Mouse (Mus musculus) heart, embryonic 13.5 days (tissue): ENCODE results near the gene Gm12394. TPM values are rescaled to one million over a fixed set of nuclear protein-coding genes. Genes with fewer than 3 reads are reported as not detected.
"Not testable (repeated sequence)": the region's sequence is repeated elsewhere in the genome, so short reads cannot be mapped to it uniquely, and the experiment has no call there.

Experiments used
- ATAC-seq: fragments of 200-750 bp; cut with Nextera tagmentation; 2 replicates; pipeline ENCODE4 v1.8.0; 2017; ENCODE audit warnings: moderate TSS enrichment; ENCODE audit not compliant: insufficient number of reproducible peaks, low FRiP score, low TSS enrichment; ENCODE audit errors: extremely low read depth
- H3K27ac ChIP-seq: fragments of 300-500 bp; sonication (generic); replicated peaks from 2 replicates; pipeline ENCODE4 v1.5.1; 2015; ENCODE audit warnings: moderate library complexity, mild to moderate bottlenecking, inconsistent platforms
- H3K27me3 ChIP-seq: fragments of 300-500 bp; sonication (generic); replicated peaks from 2 replicates; pipeline ENCODE4 v1.6.1; 2015; ENCODE audit warnings: mild to moderate bottlenecking, inconsistent platforms
- H3K36me3 ChIP-seq: fragments of 300-500 bp; sonication (generic); 2 replicates; pipeline ENCODE4 v1.6.1; 2015; ENCODE audit warnings: mild to moderate bottlenecking, inconsistent platforms
- H3K4me1 ChIP-seq: fragments of 300-500 bp; sonication (generic); 2 replicates; pipeline ENCODE4 v1.6.1; 2015; ENCODE audit warnings: inconsistent platforms
- H3K4me2 ChIP-seq: fragments of 300-500 bp; sonication (generic); 2 replicates; pipeline ENCODE4 v1.6.1; 2015; ENCODE audit warnings: inconsistent platforms, mild to moderate bottlenecking, moderate library complexity
- H3K4me3 ChIP-seq: fragments of 300-500 bp; sonication (generic); 2 replicates; pipeline ENCODE4 v1.5.1; 2015; ENCODE audit warnings: moderate library complexity, mild to moderate bottlenecking, inconsistent platforms
- H3K9ac ChIP-seq: fragments of 300-500 bp; sonication (generic); 2 replicates; pipeline ENCODE4 v1.6.1; 2015; ENCODE audit warnings: inconsistent platforms, mild to moderate bottlenecking, moderate library complexity
- H3K9me3 ChIP-seq: fragments of 300-500 bp; sonication (generic); 2 replicates; pipeline ENCODE4 v1.6.1; 2016; ENCODE audit warnings: inconsistent platforms
- WGBS: fragments of 180-500 bp; shearing (Covaris S2); methylation state at CpG from one replicate; pipeline ENCODE4 v1.1.7; 2015; ENCODE audit warnings: mixed read lengths; 5-methylcytosine and 5-hydroxymethylcytosine counted together
- polyA plus RNA-seq: library from polyadenylated mRNA; unstranded; fragments of >200 nt; fragmentation: Nextera tagmentation; extraction: Ambion mirVana; gene quantifications from 2 replicates; pipeline ENCODE4 v1.2.1, GENCODE M21; 2015

Gm12394 gene
- 0.06 and 0.13 TPM in 2 replicates for polyA plus RNA-seq

DNA sequence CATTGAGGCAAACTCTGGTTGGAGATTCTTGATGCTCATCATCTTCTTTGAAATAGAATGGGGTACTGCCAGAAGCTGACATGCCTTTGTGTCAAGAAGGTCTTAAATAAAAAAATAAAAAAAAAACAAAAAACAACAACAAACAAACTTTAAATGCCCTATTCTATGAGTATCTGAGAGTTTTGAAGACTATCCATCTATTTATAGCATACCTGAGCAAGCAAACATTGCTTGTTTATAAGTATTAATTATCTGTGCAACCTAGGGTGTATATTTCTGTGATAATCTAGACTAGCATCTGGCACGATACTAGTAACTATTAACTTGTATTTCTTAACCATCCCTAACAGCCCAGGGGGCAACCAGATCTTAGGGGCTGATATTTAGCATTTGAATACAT is at the start of gene Gm12394:
Gm12394 (minus strand) TSS at position 101 of the 400 bp plus-strand sequence.
- H3K27me3 ChIP-seq, ATAC-seq, H3K27ac ChIP-seq, H3K9me3 ChIP-seq, H3K4me1 ChIP-seq, H3K4me2 ChIP-seq, H3K9ac ChIP-seq, H3K36me3 ChIP-seq, H3K4me3 ChIP-seq: not testable (repeated sequence)
- 74% methylated on average over 1 of the region's 1 CpGs for WGBS

DNA sequence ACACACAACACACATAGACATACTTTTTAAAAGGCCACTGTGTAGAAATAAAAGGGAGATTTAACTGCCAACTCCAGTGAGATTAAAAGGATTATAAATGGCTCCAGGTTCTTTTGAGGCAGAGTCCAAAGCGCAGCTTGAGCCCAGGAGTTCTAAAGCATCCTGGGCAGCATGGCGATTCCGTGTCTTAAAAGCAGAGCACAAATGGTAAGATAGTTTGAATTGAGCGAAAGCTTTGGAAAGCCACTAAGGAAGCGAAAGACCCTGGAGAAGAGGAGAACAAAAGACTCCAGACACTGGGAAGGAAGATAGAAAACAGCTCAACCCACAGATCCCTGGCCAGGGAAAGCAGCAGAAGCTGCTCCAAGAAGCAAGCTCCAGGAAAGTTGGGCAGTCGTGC is 48.4 kb upstream of the Gm12394 start:
- H3K27ac ChIP-seq = no peak overlapping the region
- no peak overlapping the region for H3K4me2 ChIP-seq
- WGBS = 77% methylated on average over 6 of the region's 6 CpGs

DNA sequence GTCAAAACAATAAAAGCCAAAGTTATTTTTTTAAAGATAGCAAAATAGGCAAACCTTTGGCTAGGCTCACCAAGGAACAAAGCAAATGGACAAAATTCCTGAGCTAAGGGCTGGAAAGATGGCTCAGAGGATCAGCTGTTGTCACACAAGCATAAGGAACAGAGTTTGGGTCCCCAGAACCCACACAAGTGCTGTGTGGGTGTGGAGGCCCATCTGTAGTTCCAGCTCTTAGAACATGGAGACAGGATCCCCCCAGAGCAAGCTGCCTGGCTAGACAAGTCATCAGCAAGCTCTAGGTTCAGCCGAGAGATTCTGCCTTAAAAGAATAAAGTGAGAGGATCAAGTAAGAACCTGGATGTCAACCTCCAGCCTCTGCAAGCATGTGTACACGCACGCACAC is 48.0 kb upstream of the Gm12394 start:
- no peak for ATAC-seq
- H3K9me3 ChIP-seq = no peaks in the 10 kb centered on the region
- no peaks in the 10 kb centered on the region for H3K4me1 ChIP-seq
- WGBS = 89% methylated on average over 3 of the region's 3 CpGs
- H3K36me3 ChIP-seq = no peaks in the 10 kb centered on the region
- H3K4me3 ChIP-seq = no peak overlapping the region
- no peak overlapping the region for H3K4me2 ChIP-seq
- H3K27ac ChIP-seq = no peak overlapping the region
- peaks cover 17% of the 10 kb centered on the region; the same call in 1 of the 2 replicates for H3K27me3 ChIP-seq
- H3K9ac ChIP-seq = no peak overlapping the region

More for the DNA sequence above, 48.4 kb upstream of the Gm12394 start:
- Histone ChIP-seq H3K36me3 (no peaks in the 10 kb centered on the region), H3K9ac (no peak overlapping the region), H3K27me3 (peaks cover 16% of the 10 kb centered on the region; the same call in 1 of the 2 replicates), H3K4me3 (no peak overlapping the region), H3K9me3 (no peaks in the 10 kb centered on the region), H3K4me1 (no peaks in the 10 kb centered on the region)
- no peak for ATAC-seq

- H3K4me2 ChIP-seq = no peak overlapping the region
- no peak overlapping the region for H3K9ac ChIP-seq
- H3K9me3 ChIP-seq = no peaks in the 10 kb centered on the region
- H3K4me1 ChIP-seq = no peaks in the 10 kb centered on the region
- peaks cover 17% of the 10 kb centered on the region; the same call in 1 of the 2 replicates for H3K27me3 ChIP-seq
- WGBS = 68% methylated on average over 1 of the region's 1 CpGs
- ATAC-seq = no peak
- H3K36me3 ChIP-seq = no peaks in the 10 kb centered on the region
- no peak overlapping the region for H3K27ac ChIP-seq
- H3K4me3 ChIP-seq = no peak overlapping the region
Measured at GRCm38 (mm10) chr4:42903942-42904341, 47.4 kb upstream of the Gm12394 start.

DNA sequence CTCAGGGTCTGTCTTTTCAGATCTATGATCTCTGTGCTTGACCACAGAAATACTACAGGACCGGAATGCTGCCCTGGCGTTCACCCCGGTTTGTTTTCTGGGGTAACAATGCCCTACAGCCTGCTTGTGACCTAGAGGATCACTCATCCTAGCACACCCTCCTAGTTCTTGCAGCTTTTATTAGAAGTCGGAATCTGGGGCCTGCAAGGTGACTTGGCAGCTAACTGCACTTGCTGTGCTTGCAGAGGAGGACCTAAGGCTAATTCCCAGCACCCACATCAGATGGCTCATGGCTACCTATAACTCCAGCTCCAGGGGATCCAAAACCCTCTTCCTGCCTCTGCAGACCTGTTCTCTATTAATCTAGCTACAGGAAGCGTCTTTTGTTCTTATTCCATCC is 46.2 kb upstream of the Gm12394 start:
- Histone ChIP-seq H3K4me3 (no peak overlapping the region), H3K27me3 (peaks cover 17% of the 10 kb centered on the region; the same call in 1 of the 2 replicates), H3K36me3 (no peaks in the 10 kb centered on the region), H3K4me2 (no peak overlapping the region), H3K27ac (no peak overlapping the region), H3K4me1 (no peaks in the 10 kb centered on the region), H3K9me3 (no peaks in the 10 kb centered on the region), H3K9ac (no peak overlapping the region)
- ATAC-seq = no peak
- WGBS = 85% methylated on average over 5 of the region's 5 CpGs

DNA sequence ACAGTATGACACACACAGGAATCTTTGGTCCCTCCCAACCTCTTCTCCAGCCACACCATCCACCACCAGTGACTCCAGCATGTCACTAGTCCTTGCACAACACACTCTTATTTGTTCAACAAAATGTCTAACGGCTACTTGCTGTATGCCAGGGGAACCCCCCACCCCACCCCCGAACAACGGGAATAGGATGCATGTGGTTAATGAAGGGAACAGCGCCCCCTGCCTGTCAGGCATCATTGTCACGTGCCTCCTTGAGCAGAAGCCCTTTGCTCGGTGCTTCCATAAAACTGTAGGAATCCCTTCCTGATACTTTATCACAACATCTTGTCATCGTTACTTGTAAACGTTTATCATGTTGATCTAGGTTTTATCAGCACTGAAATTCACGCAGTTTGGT is 45.6 kb upstream of the Gm12394 start:
- Histone ChIP-seq H3K27me3 (peaks cover 17% of the 10 kb centered on the region; the same call in 1 of the 2 replicates), H3K9me3 (no peaks in the 10 kb centered on the region), H3K4me1 (no peaks in the 10 kb centered on the region), H3K9ac (no peak overlapping the region), H3K4me3 (no peak overlapping the region), H3K4me2 (no peak overlapping the region), H3K36me3 (no peaks in the 10 kb centered on the region), H3K27ac (no peak overlapping the region)
- ATAC-seq = no peak
- WGBS = 51% methylated on average over 9 of the region's 9 CpGs

DNA sequence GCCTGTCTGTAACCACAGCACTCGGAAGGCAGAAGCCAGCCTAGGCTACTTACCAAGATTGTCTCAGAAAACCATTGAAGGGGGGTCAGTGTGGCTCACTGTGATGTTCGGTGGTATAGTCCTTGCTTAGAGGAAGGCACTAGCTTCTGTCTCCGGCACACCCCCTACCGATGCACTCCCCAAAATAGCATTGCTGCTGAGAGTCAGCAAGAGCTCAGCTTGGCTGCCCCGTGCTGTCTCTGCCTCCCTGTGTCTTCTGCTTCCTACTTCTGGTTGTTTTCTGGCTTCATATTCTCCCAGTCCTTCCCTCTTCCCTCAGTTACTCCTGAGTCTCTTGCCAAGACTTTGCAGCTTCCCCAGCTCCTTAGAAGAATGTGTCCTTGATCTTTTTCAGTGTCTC is 44.3 kb upstream of the Gm12394 start:
- no peak overlapping the region for H3K9ac ChIP-seq
- 53% methylated on average over 5 of the region's 5 CpGs for WGBS

DNA sequence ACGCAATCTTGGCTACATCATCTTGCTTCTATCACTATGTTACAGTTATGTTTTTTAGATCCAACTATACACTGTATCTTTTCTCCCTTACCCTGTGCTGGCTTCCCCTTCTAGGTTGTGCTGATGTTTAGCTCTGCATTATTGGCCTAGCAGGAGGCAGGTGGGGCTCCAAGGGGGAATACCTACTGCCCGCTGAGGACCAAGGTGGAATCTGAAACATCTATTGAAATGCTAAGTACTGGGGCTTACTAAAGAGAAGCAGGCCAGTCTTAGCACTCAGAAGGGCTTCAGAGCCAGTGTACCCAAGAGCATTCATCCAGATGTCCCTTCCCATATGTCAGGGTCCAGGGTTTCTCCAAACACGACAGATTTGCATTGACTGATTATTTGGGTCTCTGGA is 42.3 kb upstream of the Gm12394 start:
- H3K27me3 ChIP-seq = peaks cover 9% of the 10 kb centered on the region; the same call in 1 of the 2 replicates
- H3K9me3 ChIP-seq = no peaks in the 10 kb centered on the region
- no peak overlapping the region for H3K9ac ChIP-seq
- WGBS = 36% methylated on average over 3 of the region's 3 CpGs
- no peak overlapping the region for H3K27ac ChIP-seq
- H3K36me3 ChIP-seq = no peaks in the 10 kb centered on the region
- no peak for ATAC-seq
- no peak overlapping the region for H3K4me2 ChIP-seq
- H3K4me1 ChIP-seq = no peaks in the 10 kb centered on the region
- H3K4me3 ChIP-seq = no peak overlapping the region

More for the DNA sequence above, 44.3 kb upstream of the Gm12394 start:
- H3K27ac ChIP-seq = no peak overlapping the region
- no peaks in the 10 kb centered on the region for H3K9me3 ChIP-seq
- H3K4me1 ChIP-seq = no peaks in the 10 kb centered on the region
- peaks cover 17% of the 10 kb centered on the region; the same call in 1 of the 2 replicates for H3K27me3 ChIP-seq
- H3K4me2 ChIP-seq = no peak overlapping the region
- no peak for ATAC-seq
- no peak overlapping the region for H3K4me3 ChIP-seq
- H3K36me3 ChIP-seq = no peaks in the 10 kb centered on the region

GRCm38 (mm10) chr4:42895118-42895517 is 38.5 kb upstream of the Gm12394 start:
- 78% methylated on average over 7 of the region's 7 CpGs for WGBS
- H3K4me3 ChIP-seq = no peak overlapping the region

GRCm38 (mm10) chr4:42891176-42891575 is 34.6 kb upstream of the Gm12394 start:
- no peak overlapping the region for H3K9ac ChIP-seq
- no peak overlapping the region for H3K27ac ChIP-seq
- no peak overlapping the region for H3K4me3 ChIP-seq
- ATAC-seq = no peak
- H3K27me3 ChIP-seq = no peaks in the 10 kb centered on the region
- H3K4me2 ChIP-seq = no peak overlapping the region
- no peaks in the 10 kb centered on the region for H3K36me3 ChIP-seq
- 65% methylated on average over 7 of the region's 7 CpGs for WGBS
- H3K4me1 ChIP-seq = no peaks in the 10 kb centered on the region
- H3K9me3 ChIP-seq = no peaks in the 10 kb centered on the region

More at GRCm38 (mm10) chr4:42895118-42895517, 38.5 kb upstream of the Gm12394 start:
- no peaks in the 10 kb centered on the region for H3K4me1 ChIP-seq
- H3K9me3 ChIP-seq = no peaks in the 10 kb centered on the region
- H3K27ac ChIP-seq = no peak overlapping the region
- no peak for ATAC-seq
- no peak overlapping the region for H3K9ac ChIP-seq
- H3K27me3 ChIP-seq = peaks cover 3% of the 10 kb centered on the region; the same call in 1 of the 2 replicates
- no peaks in the 10 kb centered on the region for H3K36me3 ChIP-seq
- H3K4me2 ChIP-seq = no peak overlapping the region

- no peak overlapping the region for H3K4me3 ChIP-seq
- no peaks in the 10 kb centered on the region for H3K27me3 ChIP-seq
- H3K9ac ChIP-seq = no peak overlapping the region
- H3K36me3 ChIP-seq = no peaks in the 10 kb centered on the region
- H3K27ac ChIP-seq = no peak overlapping the region
- H3K9me3 ChIP-seq = no peaks in the 10 kb centered on the region
- H3K4me2 ChIP-seq = no peak overlapping the region
- WGBS = 84% methylated on average over 6 of the region's 6 CpGs
- ATAC-seq = no peak
- H3K4me1 ChIP-seq = no peaks in the 10 kb centered on the region
Measured at GRCm38 (mm10) chr4:42888806-42889205, 32.2 kb upstream of the Gm12394 start.

DNA sequence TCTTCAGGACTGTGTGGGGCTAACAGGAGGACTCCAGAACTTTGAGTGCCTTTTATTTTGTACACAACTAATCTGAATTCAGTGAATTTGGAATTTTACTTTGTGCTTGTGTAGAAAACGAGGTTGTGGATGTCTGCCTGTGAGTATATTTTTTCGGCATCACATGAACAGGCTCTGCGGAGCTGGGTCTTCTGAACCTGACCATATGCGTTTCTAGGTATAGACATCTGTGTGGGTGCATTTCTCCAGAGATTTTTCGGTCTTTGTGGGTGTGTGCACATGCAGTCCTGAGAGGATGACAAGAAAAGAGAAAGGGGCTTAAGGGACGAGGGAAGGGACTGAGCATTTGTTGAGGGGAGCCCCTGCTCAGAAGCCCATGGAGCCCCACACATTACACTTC is 30.4 kb upstream of the Gm12394 start:
- no peak overlapping the region for H3K4me2 ChIP-seq
- WGBS = 79% methylated on average over 6 of the region's 6 CpGs
- ATAC-seq = no peak

More for the DNA sequence above, 30.4 kb upstream of the Gm12394 start:
- H3K27me3 ChIP-seq = no peaks in the 10 kb centered on the region
- H3K4me1 ChIP-seq = no peaks in the 10 kb centered on the region
- no peaks in the 10 kb centered on the region for H3K9me3 ChIP-seq
- H3K4me3 ChIP-seq = no peak overlapping the region
- H3K27ac ChIP-seq = no peak overlapping the region
- no peaks in the 10 kb centered on the region for H3K36me3 ChIP-seq
- no peak overlapping the region for H3K9ac ChIP-seq
